Mouse (Mus musculus): ENCODE measurements around the gene Cphx1.
"Not testable (repeated sequence)": the region's sequence is repeated elsewhere in the genome, so short reads cannot be mapped to it uniquely, and the experiment has no call there.

The Cphx1 gene

DNA sequence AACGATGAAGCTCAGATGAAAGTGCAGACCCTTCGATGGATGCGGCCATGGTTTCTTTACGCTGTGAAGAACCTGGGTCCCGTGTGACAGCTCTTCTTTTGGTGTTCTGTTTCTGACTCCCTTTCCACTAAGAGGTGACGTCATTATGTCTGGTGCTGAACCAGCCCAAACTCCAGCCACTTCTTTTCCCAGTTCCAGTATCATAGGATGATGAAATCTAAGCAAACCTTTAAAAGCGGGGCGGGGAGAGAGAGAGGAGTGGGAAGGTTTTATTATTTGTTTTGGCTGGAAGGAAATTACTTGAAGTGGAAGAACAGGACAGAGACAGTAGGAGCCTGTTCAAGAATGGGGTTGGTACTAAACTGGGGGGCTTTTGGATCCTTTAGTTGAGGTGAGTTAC, at the start of gene Cphx1:
Cphx1 (plus strand) TSS at position 301 of the 400 bp plus-strand sequence.
- DNase-seq (ENCODE audit: inconsistent age in 2 of 2, low spot score in 1 of 2) = not testable (repeated sequence)

DNA sequence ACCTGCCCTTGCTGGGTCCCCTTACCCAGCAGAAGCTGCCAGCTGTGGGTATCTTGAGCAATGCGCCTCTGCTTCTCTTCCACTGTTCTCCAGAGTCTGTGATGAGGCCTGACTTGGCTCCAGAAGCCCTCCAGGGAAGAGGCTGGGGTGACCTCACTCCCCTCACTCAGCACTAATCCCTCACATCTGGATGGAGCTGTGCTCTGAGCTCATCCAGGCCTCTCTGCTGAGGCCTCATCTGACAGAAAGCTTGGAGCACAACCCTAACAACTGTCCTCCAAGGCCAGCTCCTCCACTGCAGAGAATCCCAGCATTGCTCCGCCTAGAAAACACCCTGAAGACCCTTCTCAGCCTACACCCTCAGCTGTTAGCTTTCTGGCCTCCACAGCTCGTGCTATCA, 43.5 kb upstream of the Cphx1 start:
- not testable (repeated sequence) for DNase-seq (ENCODE audit: inconsistent age in 2 of 2, low spot score in 1 of 2)

DNA sequence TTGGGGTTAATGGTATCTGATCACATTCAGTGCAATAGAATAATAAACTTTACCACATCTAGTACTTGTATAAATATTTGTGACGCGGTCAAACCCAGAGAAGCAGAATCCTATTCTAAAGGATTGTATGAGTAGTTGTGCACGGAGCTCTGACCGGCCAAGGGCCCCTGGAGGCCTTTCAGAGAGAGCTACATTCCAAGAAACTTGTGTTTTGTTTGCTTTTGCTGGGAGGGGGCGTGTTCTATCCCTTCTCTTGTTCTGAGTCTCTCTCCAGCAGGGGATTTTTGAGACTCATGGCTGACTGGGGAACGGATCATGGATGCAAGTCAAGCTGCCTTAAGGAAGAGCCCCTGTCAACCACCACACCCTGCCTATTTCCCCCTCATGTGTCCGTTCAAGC, 42.4 kb upstream of the Cphx1 start:
- not testable (repeated sequence) for DNase-seq (ENCODE audit: inconsistent age in 2 of 2, low spot score in 1 of 2)

DNA sequence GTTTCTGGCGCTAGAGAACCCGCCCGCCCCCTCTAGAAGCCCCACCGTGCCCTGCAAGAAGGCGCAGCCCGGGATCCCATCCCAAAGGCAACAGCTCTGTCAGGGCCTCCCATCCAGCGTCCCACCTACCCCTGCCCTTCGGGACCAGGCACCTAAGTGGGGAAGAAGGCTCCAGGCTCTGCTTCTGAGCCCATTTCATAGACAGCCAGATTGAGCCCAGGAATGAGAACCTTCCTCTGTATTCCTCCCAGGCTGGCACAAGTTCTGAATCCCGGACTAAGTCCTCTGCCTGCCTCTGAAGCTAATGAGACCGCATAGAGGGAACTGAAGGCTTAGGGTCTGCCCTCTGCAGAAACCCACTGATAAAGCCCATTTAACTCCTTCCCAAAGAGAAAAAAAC, 35.1 kb upstream of the Cphx1 start, which contains the start of gene Plac9a:
Plac9a (minus strand) TSS at position 101 of the 400 bp plus-strand sequence.
- not testable (repeated sequence) for DNase-seq (ENCODE audit: inconsistent age in 2 of 2, low spot score in 1 of 2)

DNA sequence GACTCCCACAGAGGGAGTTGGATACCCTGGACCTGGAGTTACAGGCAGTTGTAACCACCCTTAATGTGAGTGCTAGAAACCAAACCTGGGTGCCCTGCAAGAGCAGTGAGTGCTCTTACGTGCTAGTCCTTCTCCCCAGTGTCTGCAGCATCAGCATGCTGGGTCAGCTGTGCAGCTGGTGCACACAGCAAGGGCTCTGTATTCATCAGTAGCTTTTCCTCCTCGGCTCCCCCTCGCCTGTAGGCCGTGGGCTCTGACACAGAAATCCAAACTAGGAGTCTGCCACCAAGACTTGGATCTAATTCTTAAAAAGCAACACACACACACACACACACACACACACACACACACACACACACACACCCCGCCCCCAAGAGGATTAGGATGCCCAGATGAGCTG, 32.9 kb upstream of the Cphx1 start:
- not testable (repeated sequence) for DNase-seq (ENCODE audit: inconsistent age in 2 of 2, low spot score in 1 of 2)

DNA sequence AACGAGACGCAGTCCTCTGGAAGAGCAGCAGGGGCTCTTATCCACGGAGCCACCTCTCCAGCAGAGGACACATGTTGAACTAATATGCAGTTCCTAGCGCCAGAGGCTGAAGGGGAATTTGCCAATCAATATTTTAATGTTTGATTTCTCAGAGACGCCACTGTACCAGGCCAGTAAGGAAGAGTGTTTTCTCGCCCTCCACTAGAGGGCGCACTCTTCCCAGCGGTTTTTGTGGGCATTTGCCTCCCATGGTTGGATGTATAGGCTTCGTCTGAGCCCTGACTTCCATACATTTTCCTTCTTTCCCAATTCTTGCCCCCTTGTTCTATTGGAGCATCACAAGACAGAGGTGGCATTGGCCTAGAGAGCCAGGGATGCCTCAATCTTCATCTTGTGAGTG, 30.8 kb upstream of the Cphx1 start:
- not testable (repeated sequence) for DNase-seq (ENCODE audit: inconsistent age in 2 of 2, low spot score in 1 of 2)

DNA sequence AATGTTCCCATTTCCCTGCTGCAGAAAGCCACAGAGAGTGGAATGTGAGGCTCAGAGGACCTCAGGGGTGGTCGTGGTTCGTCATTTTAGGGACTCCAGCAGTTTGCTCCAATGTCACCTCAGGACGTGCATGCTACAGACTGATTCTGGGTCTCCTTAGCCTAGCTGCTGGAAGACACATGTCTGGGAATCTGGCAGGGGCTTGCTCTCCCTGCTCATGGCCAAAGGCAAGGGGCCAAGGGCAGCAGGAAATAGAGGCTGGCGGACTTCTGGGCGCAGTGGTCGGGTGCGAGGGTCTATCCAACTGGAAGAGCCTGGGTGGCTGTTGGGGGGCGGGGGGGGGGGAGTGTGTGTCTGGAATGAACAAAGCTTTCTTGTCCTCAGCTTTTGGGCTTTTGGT, 29.1 kb upstream of the Cphx1 start:
- not testable (repeated sequence) for DNase-seq (ENCODE audit: inconsistent age in 2 of 2, low spot score in 1 of 2)

DNA sequence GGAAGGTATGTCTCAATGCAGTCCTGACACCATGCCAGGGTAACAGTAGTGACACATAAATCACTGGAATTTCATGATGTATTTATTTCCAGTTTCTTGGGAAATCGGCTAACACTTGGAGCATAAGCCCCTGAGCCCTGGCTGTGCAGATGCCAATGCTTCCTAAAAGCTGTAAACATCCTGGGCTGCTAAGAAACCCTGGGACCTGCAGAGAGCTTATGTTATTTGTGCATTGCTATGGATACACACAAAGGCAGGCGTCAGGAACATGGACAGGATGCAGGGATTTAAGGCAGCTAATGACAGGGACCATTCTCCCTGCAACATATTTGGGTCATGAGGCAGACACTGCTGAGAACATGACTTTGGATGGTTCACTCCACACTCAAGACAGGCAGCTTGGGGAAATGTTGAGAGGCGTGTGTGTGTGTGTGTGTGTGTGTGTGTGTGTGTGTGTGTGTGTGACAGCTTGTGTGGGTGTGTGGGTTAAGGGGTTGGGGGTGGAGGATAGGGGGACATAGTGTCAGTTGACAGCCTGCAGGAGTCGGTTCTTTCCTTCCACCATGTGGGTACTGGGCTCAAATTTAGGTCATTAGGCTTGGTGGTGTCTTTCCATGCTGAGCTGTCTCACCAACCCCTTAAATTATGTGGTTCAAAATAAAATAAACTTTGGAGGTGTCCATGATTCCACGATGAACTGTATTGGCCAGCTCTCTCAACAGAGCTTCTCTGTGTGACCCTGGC, 19.5 kb upstream of the Cphx1 start:
- DNase-seq (ENCODE audit: inconsistent age in 2 of 2, low spot score in 1 of 2) = not testable (repeated sequence)

DNA sequence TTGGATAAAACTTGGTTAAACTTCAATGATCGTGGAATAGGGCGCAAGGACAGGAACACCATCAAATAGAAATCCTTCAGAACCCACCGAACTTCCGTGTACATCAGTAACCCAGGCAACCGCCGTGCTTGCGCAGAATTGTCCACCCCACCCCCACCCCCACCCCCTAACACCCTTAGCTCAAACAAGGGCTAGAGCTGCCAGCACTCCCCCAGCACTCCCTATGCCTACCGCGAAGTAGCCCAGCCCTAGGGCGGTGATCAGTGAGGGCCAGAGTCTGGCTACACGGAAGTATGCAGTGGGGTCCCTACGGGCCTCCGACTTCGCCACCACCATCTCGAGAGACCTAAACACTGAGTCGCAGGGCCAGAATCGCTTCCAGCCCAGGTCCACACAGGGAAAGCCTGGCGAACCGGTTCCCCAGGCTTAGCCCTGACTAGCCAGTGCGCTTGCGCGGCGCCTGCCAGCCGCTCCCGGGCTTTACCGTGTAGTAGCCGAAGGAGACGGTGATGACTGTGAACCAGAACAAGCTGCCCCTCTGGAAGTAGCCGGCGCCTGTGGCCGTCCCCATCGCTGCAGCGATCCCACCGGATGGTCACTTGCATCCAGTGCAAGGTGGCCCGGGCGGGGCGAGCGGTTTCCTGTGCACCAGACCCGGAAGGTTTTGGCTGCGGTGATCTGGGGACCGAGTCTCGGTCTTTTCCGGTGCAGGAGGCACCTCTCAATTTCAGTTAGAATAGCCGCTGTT, 11.1 kb upstream of the Cphx1 start:
- not testable (repeated sequence) for DNase-seq (ENCODE audit: inconsistent age in 2 of 2, low spot score in 1 of 2)

DNA sequence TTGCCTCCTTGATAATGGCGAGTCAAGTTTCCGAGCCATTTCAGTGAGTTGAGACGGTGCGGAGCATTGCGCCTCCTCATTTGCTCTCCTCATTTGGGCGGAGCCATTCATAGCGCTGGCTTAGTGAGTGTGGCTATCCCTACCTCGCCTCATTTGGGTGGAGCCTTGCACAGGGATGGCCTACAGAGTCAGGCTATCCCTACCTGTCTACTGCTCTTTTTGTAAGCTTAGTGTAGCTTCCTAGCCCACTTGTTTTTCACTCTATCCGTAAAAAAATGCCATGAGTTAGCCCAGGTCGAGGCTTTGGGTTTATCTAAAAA, 10.6 kb upstream of the Cphx1 start, which contains the start of gene Tmem254a:
Tmem254a (minus strand) TSS at position 111 of the 320 bp plus-strand sequence.
- DNase-seq (ENCODE audit: inconsistent age in 2 of 2, low spot score in 1 of 2) = not testable (repeated sequence)

DNA sequence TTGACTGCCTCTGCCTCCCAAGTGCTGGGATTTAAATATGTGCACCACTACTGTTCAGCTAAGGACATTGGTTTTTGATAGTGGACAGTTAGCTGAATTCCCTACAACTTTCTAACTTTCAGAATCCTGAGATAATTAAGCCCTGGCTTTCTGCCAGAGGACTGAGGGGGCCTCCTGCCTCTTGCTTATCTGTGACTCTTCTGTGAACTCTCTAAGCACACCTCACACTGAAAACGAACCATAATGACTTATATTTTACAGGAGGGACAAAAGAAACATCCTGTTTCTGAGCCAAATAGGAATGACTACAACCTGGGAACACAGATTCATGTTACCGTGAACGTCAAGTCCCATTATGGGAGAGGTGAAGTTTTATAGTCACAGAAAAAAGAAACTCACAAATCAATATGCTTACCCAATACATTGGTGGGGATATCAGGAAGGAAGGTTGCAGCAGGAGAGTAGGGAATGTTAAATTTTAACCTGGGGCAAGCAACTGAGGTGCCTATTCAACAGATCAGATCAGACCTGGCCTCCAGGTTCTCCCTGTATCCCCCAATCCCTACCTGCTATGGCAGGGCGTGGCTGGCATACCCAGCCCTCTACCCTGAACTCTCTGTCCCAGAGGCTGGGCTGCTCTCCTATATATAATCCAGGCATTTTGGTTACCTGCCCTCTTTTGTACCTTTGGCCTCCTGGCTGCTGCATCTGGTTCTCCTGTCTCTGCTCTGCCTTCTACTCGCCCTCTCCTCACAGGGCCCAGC, 1.1 kb upstream of the Cphx1 start:
- not testable (repeated sequence) for DNase-seq (ENCODE audit: inconsistent age in 2 of 2, low spot score in 1 of 2)

DNA sequence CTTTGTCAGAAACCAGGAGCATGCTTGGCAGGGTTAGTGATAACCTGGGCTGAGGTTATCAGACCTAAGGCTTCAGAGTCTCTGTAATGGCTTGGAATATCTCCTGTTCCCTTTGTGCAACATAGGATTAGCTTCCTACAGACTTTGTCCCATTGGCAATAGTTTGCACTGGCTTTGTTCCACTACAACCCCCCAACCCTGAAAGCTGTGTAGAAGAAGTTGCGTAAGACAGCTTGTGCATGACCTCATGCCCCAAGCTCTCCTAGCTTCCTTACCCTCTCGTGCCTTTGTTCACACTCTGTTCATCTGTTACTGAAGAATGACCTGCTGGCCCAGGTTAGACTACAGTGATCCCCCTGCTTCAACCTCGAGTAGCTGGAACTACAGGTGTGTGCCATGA, 19.8 kb downstream of the Cphx1 start:
- DNase-seq (ENCODE audit: inconsistent age in 2 of 2, low spot score in 1 of 2) = not testable (repeated sequence)

DNA sequence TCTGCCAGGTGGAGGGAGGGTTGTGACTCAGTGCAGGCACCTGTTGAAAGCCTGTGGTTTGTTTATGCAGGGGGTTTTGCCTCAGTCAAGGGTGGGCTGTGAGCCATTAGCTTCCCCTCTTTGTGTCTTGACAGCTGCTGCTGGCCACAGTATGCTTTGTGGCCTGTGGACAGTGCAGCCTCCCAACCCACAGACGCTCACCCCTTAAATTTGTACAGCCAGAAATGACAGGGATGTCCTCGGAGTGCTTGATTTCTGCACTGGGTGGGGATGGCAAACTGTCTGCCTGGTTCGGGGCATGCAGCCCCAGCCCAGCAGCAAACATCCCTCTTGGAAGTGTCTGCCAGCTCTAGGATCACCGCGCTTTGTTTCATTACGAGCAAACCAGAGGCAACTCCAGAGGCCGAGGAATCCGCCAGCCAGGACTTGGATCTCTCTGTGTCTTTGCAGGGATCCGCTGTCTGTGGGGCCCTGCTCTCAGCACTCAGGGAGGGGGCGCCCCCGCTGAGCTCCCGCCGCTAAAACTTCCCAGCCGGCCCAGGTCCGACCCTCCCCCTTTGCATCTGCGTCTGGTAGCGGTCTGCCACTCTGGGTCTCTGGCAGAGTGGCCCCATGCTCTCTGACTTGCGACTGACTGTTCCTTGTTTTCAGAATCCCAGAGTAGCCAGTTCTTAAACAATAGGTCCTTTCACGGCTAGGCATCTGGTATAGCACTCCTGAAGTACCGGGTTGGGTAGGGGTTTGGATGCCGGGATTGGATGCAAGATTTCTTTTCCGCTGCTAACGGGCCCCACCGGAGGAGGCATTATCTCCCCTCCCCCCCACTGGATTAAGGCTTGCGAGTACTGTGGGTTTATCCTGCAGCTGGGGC, 40.5 kb downstream of the Cphx1 start, which contains the start of gene Duxbl1:
Duxbl1 (plus strand) TSS at position 207 of the 871 bp plus-strand sequence.
- not testable (repeated sequence) for DNase-seq (ENCODE audit: inconsistent age in 2 of 2, low spot score in 1 of 2)

DNA sequence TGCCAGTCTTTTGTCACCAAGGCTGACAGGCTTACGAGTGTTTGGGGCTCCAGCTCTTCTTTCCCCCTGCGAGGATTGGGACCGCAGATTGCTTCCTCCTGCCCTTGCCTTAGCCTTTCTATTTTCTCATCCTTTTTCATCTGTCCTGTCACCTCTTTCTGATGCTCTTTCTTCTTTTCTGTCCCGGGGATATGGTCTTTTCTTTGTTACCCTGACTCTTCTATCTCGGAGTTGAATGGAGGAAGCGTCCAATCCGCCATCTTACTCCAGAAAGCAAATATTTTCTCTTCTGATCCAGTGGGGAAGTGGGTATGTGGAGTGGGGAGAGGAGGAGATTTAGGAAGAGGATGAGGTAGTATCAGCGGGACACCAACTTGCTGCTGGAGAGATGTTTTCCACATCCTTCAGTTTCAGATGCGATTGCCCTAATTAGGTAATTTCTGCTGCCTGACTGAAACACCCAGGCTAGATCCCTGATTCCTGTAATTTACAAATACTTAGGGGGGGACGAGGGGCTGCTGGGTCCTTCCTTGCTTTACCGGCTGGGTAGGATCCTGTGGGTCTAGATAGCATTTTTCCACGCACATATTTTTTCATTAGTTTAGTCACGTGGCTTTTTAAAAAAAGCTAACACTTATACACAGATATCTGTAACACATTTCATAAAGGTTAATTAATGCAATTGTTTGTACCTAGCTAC, 41.3 kb downstream of the Cphx1 start:
- DNase-seq (ENCODE audit: inconsistent age in 2 of 2, low spot score in 1 of 2) = peak in 1 of 2 experiments; percentile 16

DNA sequence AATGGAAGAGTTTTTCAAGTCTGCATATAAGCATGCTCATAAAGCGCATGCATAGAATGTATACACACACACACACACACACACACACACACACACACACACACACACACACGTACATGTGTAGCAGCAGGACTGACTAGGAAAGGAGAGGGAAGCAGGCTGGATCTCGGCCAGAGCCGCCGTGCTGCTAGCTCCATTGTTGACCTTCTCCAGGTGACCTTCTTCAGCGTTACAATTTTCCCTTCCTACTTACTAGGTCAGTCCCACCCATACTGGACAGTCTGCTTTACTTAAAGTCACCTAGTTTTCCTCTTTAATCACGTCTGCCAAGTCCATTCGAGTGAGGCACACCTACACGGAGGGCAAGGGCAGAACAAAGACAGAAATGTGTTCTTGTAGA, 43.8 kb downstream of the Cphx1 start:
- DNase-seq (ENCODE audit: inconsistent age in 2 of 2, low spot score in 1 of 2) = peak in 1 of 2 experiments; percentile 25
